Mouse (Mus musculus): ENCODE results near the gene Gm10300.

- TF ChIP-seq CTCF (IDR thresholded peaks at IDR 0.05; ENCODE audit: borderline replicate concordance, insufficient read depth, low read depth, low read length) (no peak), POLR2A (IDR thresholded peaks at IDR 0.05; ENCODE audit: borderline replicate concordance, insufficient read depth, low read length) (no peak)
Measured at GRCm38 (mm10) chr4:132025738-132026527, 48.6 kb upstream of the Gm10300 start.

Data from cerebellum, adult 2 months (tissue).